Mouse (Mus musculus): Measurements from ENCODE around the gene Phactr1.

The Phactr1 gene

DNA sequence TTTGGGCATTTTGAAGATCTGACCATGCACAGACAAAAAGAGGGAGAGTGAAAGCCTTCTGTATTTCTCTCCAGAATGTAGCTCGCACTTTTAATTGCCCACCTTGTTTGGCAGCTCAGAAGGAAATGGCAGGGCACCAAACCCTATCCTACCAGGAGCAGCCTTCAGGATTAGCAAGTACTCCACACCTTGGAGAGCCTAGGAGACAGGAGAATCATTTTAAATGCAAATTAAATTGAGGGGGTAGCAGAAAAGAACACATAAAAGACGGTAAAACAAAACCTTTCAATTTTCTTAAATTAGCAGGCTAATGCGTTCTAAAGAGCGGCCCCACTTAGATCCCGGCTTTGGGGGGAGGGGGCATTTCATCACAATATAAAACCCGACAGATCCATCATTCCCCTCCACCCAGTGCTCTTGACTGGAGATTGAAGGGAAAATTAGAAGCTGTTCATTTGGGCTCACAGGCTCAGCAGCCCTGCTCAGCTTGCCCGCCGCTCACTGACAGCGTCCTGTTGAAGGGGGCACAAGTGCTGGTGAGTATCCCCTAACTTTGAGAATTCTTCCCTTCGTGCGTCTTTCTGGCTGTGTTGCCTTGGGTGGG is at the start of gene Phactr1:
TSS of gene Phactr1 (plus strand) at position 233 of the 604 bp plus-strand sequence.
- DNase-seq (ENCODE audit: low spot score in 2 of 2): no peak

DNA sequence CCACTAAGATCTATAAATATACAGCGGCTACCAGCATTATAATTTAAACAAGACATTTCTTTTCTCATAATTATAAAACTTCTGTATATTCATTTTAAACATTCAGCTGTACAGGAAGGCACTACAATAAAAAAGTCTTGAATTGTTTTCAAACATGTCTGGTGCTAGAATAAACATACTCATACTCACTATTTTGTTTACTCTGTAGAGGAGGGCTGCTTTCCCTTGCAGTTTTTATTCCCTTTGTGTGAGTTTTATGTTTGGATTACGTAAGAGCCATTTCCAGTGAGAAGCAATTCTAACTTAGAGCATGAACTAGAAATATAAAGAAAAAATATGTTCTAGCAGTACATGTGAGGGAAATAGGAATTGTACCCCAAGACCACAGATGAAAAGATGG is 45.5 kb upstream of the Phactr1 start:
- no peak for DNase-seq (ENCODE audit: low spot score in 2 of 2)

DNA sequence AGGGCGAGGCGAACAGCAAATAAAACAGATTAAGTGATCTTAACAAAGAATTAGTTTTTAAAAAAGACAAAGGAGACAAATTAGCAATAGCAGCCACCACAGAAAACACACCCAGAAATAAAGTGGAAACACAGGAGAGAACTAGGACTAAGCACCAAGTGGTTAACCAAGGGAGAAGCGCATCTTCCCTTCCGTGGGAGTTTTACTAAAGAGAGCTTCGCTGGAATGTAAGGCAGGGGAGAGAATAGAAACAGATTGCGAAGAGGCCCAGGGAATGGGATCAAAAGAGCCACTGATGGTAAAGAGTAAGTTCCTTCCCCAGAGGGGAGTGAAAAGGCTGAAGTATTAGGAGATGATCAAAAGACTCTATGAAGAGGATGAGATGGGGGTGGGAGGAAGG is 30.2 kb upstream of the Phactr1 start:
- DNase-seq (ENCODE audit: low spot score in 2 of 2): no peak

DNA sequence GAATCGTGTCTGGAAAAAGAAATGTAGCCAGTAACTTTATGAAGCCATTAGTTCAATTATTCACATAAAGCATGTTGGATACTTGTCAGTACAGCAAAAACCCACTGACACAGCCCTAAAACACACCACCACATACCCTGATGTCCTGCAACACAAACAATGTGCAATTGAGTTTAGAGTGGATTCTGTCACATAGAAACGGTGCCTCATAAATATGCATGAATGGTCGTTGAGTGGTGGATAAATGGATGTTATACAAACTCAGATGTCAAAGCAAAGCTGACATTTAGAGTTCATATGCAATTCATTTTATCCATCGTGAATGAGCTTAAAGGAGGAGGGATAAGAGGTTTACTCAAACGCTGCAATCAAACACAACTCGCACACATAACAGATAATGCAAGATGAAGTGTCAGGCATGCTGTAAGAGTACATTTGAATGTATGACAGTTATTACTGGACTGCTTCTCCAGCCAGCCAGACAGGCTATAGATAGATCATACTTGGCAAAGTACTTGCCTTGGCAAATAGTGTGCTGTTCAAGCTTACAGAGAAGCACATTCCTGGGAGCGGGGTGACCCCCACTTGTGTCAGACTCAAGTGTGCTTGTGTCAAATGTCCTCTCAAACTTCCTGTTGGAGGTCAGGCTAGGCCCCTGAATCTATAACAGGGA is 23.6 kb upstream of the Phactr1 start:
- DNase-seq (ENCODE audit: low spot score in 2 of 2): no peak

DNA sequence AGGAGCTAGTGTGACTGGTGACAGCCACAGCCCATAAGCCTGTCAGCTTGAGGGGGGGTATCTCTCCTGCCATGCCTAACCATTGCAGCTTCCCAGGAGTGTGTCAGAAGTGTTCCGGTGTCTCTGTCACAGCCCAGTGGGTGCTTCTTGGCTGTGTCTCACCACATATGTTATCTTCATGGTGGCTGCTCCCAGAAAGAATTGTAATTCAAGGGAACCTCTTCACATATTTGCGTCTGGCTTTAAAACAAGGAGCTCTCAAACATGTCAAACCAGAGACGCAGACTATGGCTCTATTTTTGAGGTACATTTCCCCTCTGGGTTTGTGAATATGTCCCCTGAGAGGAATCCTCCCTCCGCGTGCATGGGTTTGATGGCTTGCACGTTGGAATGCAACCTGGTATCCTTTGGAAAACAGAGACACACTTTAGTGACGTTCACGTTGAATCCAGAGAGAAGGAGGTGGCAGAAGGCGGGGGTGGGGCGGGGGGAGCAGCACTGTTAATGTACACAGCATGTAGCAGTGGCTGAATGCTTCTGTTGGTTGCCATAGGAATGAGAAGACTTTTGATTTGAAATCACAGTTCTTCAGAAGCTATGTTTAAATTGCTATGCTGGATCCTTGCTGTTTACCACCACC is 8.7 kb upstream of the Phactr1 start:
- no peak for DNase-seq (ENCODE audit: low spot score in 2 of 2)

DNA sequence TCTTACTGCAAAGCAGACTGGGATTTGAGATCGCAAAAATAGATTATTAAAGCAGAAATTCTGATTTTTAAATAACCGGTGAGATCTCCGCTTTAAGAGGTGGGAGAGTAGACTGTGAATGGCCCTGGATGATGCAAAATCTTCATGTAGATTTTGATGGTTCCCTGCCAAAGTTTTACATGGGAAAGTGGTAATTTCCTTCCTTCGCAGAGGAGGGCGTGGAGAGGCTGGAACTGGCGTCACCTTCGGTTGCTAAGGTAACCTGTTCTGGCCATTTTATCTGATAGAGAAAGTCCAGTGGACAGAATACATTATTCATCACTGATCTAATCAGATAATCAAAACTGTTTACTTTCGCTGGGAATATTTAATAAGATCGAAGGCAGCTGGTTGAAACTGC is 876 bp downstream of the Phactr1 start:
- DNase-seq (ENCODE audit: low spot score in 2 of 2): no peak

DNA sequence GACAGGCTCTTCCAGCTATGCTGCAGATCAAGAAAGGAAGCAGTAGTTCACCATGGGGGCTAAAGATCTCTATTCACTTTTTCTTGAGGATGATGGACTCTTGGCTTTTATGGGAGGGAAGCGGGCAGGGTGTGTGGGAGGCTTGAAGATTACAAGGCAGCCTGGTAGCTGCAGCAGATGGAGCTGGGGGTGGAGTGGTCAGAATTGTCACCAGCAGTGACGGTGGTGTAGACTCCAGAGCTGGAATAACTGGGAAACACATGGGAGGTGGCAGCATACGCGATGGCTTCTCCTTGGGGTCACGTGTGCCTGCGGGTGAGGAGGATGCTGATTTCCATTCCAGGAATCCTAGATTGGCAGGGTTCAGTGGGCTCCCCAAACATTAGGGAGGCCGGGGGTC is 3.8 kb downstream of the Phactr1 start:
- no peak for DNase-seq (ENCODE audit: low spot score in 2 of 2)

DNA sequence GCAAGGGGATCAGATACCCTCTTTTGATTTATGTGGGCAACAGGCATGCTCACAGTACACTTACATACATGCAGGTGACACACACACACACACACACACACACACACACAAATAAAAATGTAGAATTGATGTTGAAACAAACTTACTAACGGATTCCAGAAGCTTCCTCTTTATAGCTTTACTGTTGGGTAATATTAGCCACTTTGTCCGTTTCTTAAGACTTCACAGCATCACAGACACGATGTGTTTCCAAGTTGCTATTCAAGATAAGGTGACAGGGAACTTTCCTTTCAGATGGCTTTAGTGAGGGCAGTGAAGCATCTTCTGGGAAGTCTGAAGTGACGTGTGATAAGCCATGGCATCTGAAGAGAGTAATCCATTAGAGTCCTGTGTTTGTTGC is 11.8 kb downstream of the Phactr1 start:
- DNase-seq (ENCODE audit: low spot score in 2 of 2): no peak

DNA sequence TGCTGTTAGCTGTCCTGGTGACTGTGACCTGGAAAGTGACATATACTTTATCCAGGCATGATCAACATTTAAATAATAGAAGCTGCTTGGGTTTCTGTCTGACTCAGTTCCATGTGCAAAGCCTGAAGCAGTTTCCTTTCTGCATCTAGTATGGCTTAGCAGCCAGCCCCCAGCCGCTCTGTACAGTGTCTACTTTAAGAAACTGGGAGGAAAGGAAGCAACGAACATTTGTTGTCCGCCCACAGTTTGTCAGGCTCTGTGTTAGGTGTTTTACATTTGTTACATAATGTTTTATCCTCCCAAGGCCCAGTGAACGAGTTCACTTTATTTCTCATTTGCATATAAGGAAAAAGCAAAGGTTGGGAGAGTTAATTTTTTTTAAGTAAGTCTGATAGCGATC is 16.2 kb downstream of the Phactr1 start:
- no peak for DNase-seq (ENCODE audit: low spot score in 2 of 2)

DNA sequence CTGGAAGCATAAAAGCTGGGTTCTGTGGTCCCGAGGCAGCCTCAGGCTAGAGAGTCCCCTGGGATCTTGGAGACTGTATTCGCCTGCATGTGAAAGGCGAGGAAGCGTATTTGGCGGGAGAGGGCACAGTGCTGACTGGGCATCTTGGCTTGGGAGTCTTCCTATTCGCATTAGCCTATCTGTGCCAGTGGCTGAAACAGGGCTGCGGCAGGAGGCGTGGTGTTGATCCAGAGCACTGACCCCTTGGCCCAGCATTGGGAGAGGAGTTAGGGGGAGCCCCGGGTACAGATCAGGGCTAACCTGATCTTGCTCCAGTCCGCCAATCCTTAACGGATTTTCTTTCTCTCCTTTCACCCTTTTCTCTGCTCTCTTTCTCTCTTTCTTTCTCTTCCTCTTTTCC is 28.7 kb downstream of the Phactr1 start:
- no peak for DNase-seq (ENCODE audit: low spot score in 2 of 2)

DNA sequence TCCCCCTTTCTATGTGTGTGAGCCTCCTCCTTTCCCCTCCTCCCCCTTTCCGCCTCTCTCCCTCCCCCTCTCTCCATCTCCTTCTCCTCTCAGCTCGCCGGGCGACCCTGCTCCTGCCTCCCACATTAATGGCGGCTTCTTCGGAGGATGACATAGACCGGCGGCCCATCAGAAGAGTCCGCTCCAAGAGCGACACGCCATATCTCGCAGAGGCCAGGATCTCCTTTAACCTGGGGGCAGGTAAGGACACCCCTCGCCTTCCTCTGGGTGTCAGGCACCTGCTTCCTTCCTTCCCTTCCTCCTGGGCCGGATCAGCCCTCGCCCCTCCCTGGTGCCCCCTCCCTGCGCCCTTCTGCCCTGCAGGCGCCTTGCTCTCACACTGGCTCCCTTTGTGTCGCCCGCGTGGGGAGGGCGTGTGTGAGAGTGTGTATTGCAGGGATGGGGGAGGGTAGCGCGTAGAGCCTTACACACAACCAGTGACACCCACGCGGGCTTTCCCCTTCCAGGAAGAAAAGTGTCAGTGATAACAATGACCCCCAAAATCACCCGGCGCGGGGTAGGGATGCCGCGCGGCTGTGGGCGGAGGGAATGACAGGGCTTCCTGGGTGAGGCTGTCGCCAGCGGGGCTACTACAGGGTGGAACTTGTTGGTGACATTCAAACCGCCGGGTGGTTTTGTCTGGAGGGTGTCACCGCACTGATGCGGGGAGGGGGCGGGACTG is 29.3 kb downstream of the Phactr1 start:
- no peak for DNase-seq (ENCODE audit: low spot score in 2 of 2)

DNA sequence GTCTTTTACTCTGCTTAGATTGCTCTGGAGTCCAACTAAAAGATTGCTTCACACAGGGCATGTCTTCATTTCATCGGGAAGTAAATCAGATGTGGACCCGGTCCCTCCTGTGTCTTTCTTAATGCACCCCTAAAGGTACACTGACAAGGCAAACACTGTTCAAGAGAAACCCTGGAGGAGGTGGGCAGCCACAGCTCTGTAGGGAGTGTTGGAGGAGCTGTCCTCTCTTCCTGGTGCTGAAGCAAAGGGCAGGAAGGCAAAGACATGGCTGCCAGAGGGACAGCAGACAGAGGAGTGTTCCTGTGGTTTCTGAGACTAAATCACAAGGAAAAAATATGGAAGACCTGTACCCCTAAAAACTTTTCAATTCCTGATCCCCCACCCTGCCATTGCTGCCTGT is 31.1 kb downstream of the Phactr1 start:
- no peak for DNase-seq (ENCODE audit: low spot score in 2 of 2)

DNA sequence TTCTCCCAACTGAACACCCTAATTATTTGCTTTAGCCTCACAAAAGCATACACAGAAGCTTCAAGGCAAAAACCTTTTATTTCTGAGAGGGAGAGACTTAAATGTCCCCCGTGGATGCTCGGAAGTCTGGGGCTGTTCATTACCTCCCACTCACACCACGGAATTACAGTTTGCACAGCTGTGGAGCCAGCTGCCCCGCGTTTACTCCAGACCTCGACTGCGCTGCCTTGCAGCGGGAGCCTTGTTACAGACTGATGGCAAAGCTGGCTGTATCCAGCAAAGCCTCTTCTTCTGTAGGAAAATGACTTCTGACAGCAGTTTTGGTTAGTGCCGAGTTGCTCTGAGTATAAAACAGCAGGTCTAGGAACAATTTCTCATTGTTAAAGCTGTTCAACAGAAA is 39.0 kb downstream of the Phactr1 start:
- DNase-seq (ENCODE audit: low spot score in 2 of 2): no peak

DNA sequence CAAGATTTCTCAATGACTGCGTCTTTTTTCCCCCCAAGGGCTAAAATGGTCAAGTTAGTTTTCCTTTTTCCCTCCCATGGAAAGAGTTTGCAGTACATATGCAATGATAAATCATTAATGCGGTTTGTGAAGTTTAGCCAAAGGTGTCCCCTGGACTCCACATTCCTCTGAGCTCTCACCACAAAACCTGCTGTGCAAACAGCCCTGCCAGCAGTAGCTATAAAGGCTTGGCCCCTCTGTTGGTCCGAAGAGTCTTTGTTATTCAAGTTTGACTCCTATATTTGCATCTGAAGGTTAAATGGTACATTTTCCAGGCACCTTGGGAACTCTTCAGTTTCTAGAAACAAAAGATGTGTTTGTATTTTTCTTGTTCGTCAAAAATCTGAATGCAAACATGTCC is 39.7 kb downstream of the Phactr1 start:
- DNase-seq (ENCODE audit: low spot score in 2 of 2): no peak

DNA sequence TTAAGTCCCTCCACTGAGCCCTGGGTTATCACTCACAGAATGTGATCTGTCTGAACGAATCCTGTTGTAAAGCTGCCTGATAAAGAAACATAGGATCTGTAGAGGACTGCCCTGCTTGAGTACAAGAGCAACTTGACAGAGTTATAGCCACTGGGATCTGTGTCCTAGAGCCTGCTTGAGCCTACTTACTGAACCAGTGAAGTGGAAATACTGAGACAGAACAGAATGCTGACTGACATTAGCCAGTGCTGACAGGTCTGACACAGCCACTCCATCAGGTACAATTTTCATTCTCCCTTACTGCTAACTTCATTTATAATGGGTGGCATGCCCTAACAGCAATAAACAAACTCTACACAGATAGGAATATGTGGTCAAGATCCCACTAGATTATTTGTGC is 40.2 kb downstream of the Phactr1 start:
- DNase-seq (ENCODE audit: low spot score in 2 of 2): no peak

DNA sequence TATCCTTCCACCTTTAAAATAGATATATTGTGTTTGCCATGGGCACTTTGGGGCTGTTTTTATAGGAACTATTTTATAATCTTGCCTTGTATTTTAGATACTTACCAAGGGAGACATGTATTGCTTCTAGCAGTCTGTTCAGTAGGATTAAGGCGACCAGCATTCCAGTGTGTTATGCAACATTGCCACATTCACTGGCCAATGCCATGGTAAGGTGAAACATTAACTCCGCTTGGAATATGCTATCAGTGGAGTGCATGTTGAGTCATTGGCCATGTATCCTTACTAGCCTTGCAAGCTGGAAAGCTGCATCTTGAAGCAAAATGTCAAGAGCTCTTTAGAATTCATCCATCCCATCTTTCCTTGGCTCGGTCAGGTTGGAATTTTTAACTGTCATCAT is 43.6 kb downstream of the Phactr1 start:
- no peak for DNase-seq (ENCODE audit: low spot score in 2 of 2)

DNA sequence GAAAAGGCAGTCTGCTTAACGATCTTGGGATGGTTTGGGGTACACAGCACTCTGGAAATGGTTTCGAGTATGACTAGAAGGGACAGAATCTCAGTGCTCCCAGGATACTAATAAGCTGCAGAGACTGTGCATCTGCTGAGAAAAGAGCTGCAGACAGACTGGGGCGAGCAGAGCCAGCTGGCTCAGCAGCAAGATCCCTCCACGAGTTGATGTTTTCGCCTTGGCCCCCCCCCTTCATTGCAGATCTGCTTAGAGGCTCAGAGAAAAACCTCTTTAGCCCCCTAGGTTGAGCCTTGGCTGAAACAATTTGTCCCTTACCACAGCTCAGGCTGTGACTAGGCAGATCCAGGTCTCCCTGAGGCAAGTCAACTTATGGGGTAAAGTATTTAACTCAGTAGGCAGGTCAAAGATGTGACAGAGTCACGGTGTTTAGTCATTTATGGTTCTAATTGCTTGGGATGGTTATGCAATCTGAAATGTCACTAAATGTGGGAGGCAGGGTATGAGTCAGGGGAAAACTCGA is 45.3 kb downstream of the Phactr1 start:
- DNase-seq (ENCODE audit: low spot score in 2 of 2): no peak

DNA sequence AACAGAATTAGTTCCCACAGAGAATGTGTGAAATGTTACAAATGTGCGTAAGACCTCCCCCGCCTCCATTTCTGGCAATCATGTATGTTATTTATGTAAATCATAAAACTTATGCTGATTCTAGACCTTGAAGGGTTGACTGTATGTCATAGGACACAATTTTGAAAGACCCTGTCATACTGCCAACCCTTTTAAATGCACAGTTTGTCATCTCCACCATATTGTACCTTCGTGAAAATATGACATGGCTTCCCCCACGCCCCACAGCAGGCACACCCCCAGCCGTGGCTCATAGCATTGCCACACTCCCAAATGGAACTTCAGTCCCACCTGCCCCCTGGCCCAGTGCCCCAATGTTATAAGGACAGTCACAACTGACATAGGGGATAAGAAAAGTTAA is 57.1 kb downstream of the Phactr1 start:
- no peak for DNase-seq (ENCODE audit: low spot score in 2 of 2)

DNA sequence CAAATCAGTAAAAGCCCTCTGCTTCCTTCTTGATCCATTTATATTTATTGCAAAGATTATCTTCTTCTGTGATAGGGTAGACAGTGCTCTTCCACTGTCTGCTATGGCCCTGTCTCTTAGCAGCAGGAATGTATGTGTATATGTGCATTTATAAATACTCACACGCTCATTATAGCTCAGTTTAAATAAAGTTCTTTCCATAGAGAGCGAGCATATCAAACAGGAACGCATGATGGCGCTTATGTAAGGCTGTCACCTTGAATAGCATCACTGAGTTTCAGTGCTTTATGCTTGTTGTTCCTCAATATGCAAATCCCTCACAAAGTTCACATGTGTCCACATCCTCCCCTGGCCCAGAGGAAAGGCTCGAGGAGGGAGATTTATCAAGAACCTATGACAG is 57.7 kb downstream of the Phactr1 start:
- DNase-seq (ENCODE audit: low spot score in 2 of 2): no peak

DNA sequence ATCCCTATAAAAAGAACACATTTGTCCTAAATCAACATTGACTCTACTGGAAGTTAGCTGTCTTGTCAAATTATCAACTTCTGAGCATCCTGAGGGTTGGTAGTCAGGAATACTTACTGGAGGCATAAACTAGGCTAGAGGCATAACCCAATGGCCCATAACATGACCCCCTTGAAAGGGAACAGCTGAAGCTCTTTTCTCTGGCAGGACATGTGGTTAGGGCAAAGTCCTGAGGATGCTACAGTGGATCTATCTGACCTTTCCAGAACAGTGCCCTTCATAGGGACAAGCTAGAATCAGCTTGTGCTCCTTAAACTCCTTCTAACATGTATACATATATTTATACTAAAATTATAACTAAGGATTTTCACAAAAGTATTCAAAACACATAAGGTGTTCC is 61.8 kb downstream of the Phactr1 start:
- DNase-seq (ENCODE audit: low spot score in 2 of 2): no peak

DNA sequence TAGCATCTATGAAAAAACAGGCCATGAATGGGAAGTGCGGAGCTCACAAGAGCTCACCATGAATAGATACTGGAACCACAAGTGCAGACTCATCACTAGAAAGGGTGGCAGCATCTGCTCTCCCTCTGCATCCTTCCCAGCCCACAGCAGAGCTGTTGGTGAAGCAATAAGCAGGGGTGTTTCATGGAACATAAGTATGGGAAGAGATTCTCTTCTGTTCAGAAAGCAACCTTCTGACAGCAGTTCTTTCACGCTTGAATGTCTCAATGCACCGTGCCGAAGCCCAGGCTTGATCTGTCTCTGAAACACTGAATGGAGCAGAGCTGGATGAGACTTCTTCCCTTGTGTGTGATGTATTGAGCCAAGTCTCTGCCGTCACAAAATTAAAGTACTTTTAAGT is 64.0 kb downstream of the Phactr1 start:
- no peak for DNase-seq (ENCODE audit: low spot score in 2 of 2)

DNA sequence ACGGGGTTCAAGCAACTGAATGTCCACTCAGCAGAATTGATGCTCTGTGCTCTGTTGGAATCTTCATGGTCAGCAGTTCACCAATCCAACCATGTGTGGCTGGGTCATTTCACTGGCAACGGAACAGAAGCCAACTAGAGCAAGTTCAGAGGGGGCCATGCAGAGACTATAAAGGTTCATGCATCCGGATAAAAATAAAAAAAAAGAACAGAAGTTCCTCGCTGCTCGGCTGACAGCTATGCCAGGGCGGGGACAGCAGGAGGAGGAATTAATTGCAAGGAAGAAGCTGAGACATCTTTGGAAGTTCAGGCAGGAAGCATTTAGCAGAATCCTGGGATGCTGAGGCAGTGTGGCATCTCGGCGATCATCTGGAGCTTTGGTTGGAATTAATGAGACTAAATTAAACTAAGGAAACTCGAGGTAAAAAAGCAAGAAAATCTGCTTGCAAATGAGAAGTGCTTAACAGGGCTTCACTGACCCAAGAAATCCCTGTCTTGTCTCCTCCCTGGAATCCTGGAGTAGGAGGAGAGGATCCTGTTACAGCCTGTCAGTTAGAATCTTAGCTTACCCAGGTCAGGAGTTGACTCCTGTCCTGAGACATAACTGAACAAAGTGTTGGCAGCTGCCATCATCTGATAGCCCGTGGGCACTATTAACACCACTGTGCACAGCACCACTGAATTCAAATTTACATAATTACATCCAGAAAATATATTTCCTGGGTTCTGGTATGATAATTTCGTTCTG is 77.4 kb downstream of the Phactr1 start:
- DNase-seq (ENCODE audit: low spot score in 2 of 2): no peak

Data from urinary bladder, postnatal 36 days (tissue).